Mouse (Mus musculus) layer of hippocampus, adult 9-10 months (tissue): ENCODE results near the gene Mcrs1.
"Not testable (repeated sequence)": the region's sequence is repeated elsewhere in the genome, so short reads cannot be mapped to it uniquely, and the experiment has no call there.

ENCODE experiments used
- DNase-seq: peaks from one replicate; pipeline ENCODE4 v3.0.0; 2022; ENCODE audit warnings: low spot score

The Mcrs1 gene

GRCm38 (mm10) chr15:99251626-99252380 is at the start of gene Mcrs1:
TSS of gene Mcrs1 (minus strand) at chr15:99251961.
- DNase-seq = peak; percentile 98

GRCm38 (mm10) chr15:99296213-99296612 is 44.5 kb upstream of the Mcrs1 start:
- DNase-seq = no peak

- DNase-seq = no peak
Measured at GRCm38 (mm10) chr15:99295484-99295981, 43.8 kb upstream of the Mcrs1 start, which contains the start of gene Fam186b. TSS of gene Fam186b (minus strand) at chr15:99295888.

GRCm38 (mm10) chr15:99294813-99295374 is 43.1 kb upstream of the Mcrs1 start, which contains the start of gene Prpf40b:
TSS of gene Prpf40b (plus strand) at chr15:99295087.
- peak; percentile 77 for DNase-seq

GRCm38 (mm10) chr15:99294287-99294686 is 42.5 kb upstream of the Mcrs1 start:
- DNase-seq = no peak

GRCm38 (mm10) chr15:99290586-99290985 is 38.8 kb upstream of the Mcrs1 start:
- no peak for DNase-seq

- no peak for DNase-seq
Measured at GRCm38 (mm10) chr15:99285189-99285535, 33.4 kb upstream of the Mcrs1 start.

GRCm38 (mm10) chr15:99284527-99285188 is 32.9 kb upstream of the Mcrs1 start:
- DNase-seq = no peak

GRCm38 (mm10) chr15:99283456-99283855 is 31.7 kb upstream of the Mcrs1 start:
- no peak for DNase-seq

- no peak for DNase-seq
Measured at GRCm38 (mm10) chr15:99278271-99278670, 26.5 kb upstream of the Mcrs1 start.

GRCm38 (mm10) chr15:99276095-99276494 is 24.3 kb upstream of the Mcrs1 start:
- DNase-seq = no peak

GRCm38 (mm10) chr15:99265679-99266078 is 13.9 kb upstream of the Mcrs1 start:
- peak; percentile 71 for DNase-seq

- DNase-seq = no peak
Measured at GRCm38 (mm10) chr15:99264363-99264762, 12.6 kb upstream of the Mcrs1 start.

- DNase-seq = no peak
Measured at GRCm38 (mm10) chr15:99262702-99263101, 10.9 kb upstream of the Mcrs1 start.

GRCm38 (mm10) chr15:99259730-99260252 is 8.0 kb upstream of the Mcrs1 start:
- no peak for DNase-seq

- no peak for DNase-seq
Measured at GRCm38 (mm10) chr15:99259167-99259729, 7.5 kb upstream of the Mcrs1 start.

GRCm38 (mm10) chr15:99255241-99255749 is 3.5 kb upstream of the Mcrs1 start:
- DNase-seq = no peak

GRCm38 (mm10) chr15:99254477-99255005 is 2.8 kb upstream of the Mcrs1 start:
- no peak for DNase-seq

- no peak for DNase-seq
Measured at GRCm38 (mm10) chr15:99253772-99254171, 2.0 kb upstream of the Mcrs1 start.

GRCm38 (mm10) chr15:99253175-99253479 is 1.4 kb upstream of the Mcrs1 start:
- not testable (repeated sequence) for DNase-seq

GRCm38 (mm10) chr15:99252381-99253174 is 817 bp upstream of the Mcrs1 start:
- no peak for DNase-seq
